Mouse (Mus musculus): ENCODE results near the gene Gm10160. TPM values are rescaled to one million over a fixed set of nuclear protein-coding genes. Genes with fewer than 3 reads are reported as not detected.
"Not testable (repeated sequence)": the region's sequence is repeated elsewhere in the genome, so short reads cannot be mapped to it uniquely, and the experiment has no call there.

The Gm10160 gene
- polyA plus RNA-seq, 1 experiment from 2014 or later = not detected

DNA sequence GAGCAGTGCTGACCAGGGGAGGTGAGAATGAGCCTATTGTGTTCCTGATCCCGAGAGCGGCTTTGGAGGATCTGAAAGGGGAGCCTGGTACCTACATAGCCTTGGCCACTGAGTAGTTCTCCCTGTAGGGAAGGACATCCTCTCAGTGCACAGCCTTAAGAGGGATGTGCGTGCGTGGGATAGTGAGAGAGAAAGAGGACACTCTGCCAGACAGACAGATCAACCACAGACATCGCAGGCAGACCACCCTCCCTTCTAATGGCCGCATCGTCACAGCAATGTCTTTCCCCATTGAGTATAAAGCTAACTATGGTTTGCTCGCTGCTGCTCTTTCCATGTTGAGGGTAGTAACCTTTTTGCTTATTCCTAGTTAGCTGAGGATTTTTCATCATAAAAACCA, 11.7 kb downstream of the Gm10160 start:
- H3K4me1 ChIP-seq (replicated peaks) = peaks cover 21% of the 10 kb centered on the region
- H3K9ac ChIP-seq (replicated peaks) = no peak overlapping the region
- no peaks in the 10 kb centered on the region for H3K27me3 ChIP-seq
- WGBS = 79% methylated on average over 8 of the region's 8 CpGs
- no peaks in the 10 kb centered on the region for H3K36me3 ChIP-seq
- H3K27ac ChIP-seq = no peak overlapping the region
- H3K4me3 ChIP-seq (replicated peaks) = no peak overlapping the region
- no peak for ATAC-seq (ENCODE audit: insufficient number of reproducible peaks, insufficient read depth, low FRiP score, low TSS enrichment, low read depth)
- H3K9me3 ChIP-seq = 0 out of 2 replicates have a peak, but pooled peaks cover 3% of the 10 kb centered on the region
- H3K4me2 ChIP-seq = no peak overlapping the region

- Histone ChIP-seq H3K9ac (replicated peaks) (no peak overlapping the region), H3K27me3 (no peaks in the 10 kb centered on the region), H3K4me3 (replicated peaks) (no peak overlapping the region), H3K36me3 (no peaks in the 10 kb centered on the region), H3K4me2 (no peak overlapping the region), H3K4me1 (replicated peaks) (peaks cover 19% of the 10 kb centered on the region), H3K9me3 (0 out of 2 replicates have a peak, but pooled peaks cover 1% of the 10 kb centered on the region), H3K27ac (no peak overlapping the region)
- 63% methylated on average over 1 of the region's 1 CpGs for WGBS
- ATAC-seq (ENCODE audit: insufficient number of reproducible peaks, insufficient read depth, low FRiP score, low TSS enrichment, low read depth) = no peak
Measured at GRCm38 (mm10) chr7:81842998-81843397, 12.6 kb downstream of the Gm10160 start.

DNA sequence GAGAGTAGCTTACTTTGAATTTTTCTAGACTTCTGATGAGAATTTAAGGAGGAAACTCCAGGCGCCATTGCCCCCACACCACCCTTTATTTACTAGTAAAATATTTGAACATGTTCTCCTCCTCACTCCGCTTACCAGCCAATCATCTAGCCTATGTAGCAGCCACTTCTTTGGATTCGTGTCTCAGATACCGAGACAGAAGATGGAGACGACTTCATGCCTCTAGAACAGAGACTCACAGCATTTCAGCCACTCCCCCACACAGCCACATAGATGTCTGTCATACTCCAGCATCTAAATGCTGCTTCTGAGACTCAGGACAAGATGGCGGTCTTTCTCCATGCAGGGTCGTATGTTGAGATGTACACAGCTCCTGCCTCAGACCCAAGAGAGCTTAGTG, 13.5 kb downstream of the Gm10160 start:
- Histone ChIP-seq H3K36me3 (no peaks in the 10 kb centered on the region), H3K4me3 (replicated peaks) (no peak overlapping the region), H3K27me3 (no peaks in the 10 kb centered on the region), H3K9ac (replicated peaks) (no peak overlapping the region), H3K4me2 (no peak overlapping the region), H3K9me3 (no peaks in the 10 kb centered on the region), H3K27ac (no peak overlapping the region), H3K4me1 (replicated peaks) (peaks cover 11% of the 10 kb centered on the region)
- ATAC-seq (ENCODE audit: insufficient number of reproducible peaks, insufficient read depth, low FRiP score, low TSS enrichment, low read depth) = no peak
- WGBS = 94% methylated on average over 7 of the region's 7 CpGs

GRCm38 (mm10) chr7:81841439-81841838, 14.2 kb downstream of the Gm10160 start:
- Histone ChIP-seq H3K27ac (no peak overlapping the region), H3K27me3 (no peaks in the 10 kb centered on the region), H3K36me3 (no peaks in the 10 kb centered on the region), H3K4me1 (replicated peaks) (peaks cover 4% of the 10 kb centered on the region; the same call in 1 of the 2 replicates), H3K9ac (replicated peaks) (no peak overlapping the region), H3K4me2 (no peak overlapping the region), H3K4me3 (replicated peaks) (no peak overlapping the region), H3K9me3 (peaks cover 6% of the 10 kb centered on the region; the same call in 1 of the 2 replicates)
- 82% methylated on average over 6 of the region's 6 CpGs for WGBS
- no peak for ATAC-seq (ENCODE audit: insufficient number of reproducible peaks, insufficient read depth, low FRiP score, low TSS enrichment, low read depth)

DNA sequence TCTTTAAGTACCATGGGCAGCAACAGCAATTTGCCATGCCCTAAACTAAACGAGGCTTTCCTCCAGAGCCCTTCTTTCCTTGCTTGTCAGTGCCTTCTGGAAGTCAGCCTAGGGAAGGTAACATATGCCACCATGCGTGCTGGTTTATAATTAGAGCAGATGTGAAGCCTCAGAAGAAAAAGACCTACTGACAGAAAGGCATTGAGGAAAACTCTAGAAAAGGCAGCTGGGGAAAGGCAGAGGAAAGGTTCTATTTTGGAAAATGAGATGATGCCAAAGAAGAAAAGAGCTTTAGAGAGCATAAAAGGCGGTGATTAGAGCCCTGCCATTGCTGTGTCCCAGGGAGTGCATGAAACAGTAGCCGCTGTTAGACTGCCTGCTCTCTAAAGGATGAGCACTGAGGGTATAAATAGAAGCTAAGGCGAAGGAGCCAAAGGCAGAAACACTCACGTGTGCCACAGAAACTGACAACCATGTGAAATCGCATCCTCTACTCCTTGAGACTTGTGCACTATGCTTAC, 14.9 kb downstream of the Gm10160 start:
- Histone ChIP-seq H3K4me2 (no peak overlapping the region), H3K9ac (replicated peaks) (no peak overlapping the region)
- 71% methylated on average over 7 of the region's 7 CpGs for WGBS

GRCm38 (mm10) chr7:81839746-81840145, 15.8 kb downstream of the Gm10160 start:
- Histone ChIP-seq H3K4me1 (replicated peaks) (no peaks in the 10 kb centered on the region; the same call in 1 of the 2 replicates), H3K9ac (replicated peaks) (no peak overlapping the region), H3K27ac (no peak overlapping the region), H3K4me2 (no peak overlapping the region), H3K9me3 (peaks cover 9% of the 10 kb centered on the region; the same call in 1 of the 2 replicates), H3K4me3 (replicated peaks) (no peak overlapping the region), H3K36me3 (no peaks in the 10 kb centered on the region), H3K27me3 (no peaks in the 10 kb centered on the region)
- ATAC-seq (ENCODE audit: insufficient number of reproducible peaks, insufficient read depth, low FRiP score, low TSS enrichment, low read depth) = no peak
- WGBS = 70% methylated on average over 6 of the region's 6 CpGs

More for the DNA sequence above, 14.9 kb downstream of the Gm10160 start:
- ATAC-seq (ENCODE audit: insufficient number of reproducible peaks, insufficient read depth, low FRiP score, low TSS enrichment, low read depth) = no peak
- H3K4me1 ChIP-seq (replicated peaks) = peaks cover 4% of the 10 kb centered on the region; the same call in 1 of the 2 replicates
- no peak overlapping the region for H3K4me3 ChIP-seq (replicated peaks)
- H3K36me3 ChIP-seq = no peaks in the 10 kb centered on the region
- H3K9me3 ChIP-seq = peaks cover 9% of the 10 kb centered on the region; the same call in 1 of the 2 replicates
- H3K27ac ChIP-seq = no peak overlapping the region
- H3K27me3 ChIP-seq = no peaks in the 10 kb centered on the region

DNA sequence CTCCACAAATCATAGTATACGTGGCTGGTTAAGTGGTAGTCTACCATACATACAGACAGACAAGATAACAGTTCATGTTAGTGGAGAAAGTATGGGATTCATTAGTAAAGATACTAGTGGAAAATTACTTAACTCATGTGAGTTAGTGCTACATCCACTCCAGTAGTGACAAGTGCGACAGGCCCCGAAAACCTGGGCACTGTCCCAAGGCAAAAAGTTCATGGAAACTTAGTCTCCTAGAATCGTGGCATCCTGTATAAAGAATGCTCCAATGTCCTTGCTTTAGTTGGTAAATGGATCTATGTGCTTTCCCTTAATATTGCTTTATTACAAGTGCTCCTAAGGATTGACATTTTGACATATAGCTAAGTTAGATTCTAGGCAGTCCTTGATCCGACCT, 17.8 kb downstream of the Gm10160 start:
- WGBS = 86% methylated on average over 5 of the region's 5 CpGs
- H3K4me2 ChIP-seq; H3K27me3 ChIP-seq; H3K36me3 ChIP-seq; ATAC-seq (ENCODE audit: insufficient number of reproducible peaks, insufficient read depth, low FRiP score, low TSS enrichment, low read depth); H3K4me3 ChIP-seq (replicated peaks); H3K9me3 ChIP-seq; H3K9ac ChIP-seq (replicated peaks); H3K27ac ChIP-seq; H3K4me1 ChIP-seq (replicated peaks): not testable (repeated sequence)

DNA sequence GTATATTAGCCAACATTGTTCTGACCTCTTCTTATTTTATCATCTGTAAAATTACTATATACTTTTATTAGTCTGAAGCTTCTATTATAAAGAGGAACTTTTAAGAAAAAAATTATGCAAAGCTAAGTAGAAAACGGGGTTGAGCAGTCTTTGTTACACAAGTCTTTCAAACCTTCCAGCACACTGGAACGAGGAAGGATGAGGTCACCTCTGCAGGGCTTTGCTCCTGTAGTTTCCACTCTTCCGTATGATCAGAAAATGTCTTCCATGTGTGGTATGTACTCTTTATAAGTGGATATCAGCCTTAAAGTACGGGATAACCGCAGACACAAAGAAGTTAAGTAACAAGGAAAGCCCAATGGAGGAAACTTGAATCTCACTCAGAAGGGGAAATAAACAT, 20.2 kb downstream of the Gm10160 start:
- Histone ChIP-seq H3K36me3 (no peaks in the 10 kb centered on the region), H3K4me3 (replicated peaks) (no peak overlapping the region), H3K4me2 (no peak overlapping the region), H3K27ac (no peak overlapping the region), H3K27me3 (no peaks in the 10 kb centered on the region), H3K9ac (replicated peaks) (no peak overlapping the region), H3K4me1 (replicated peaks) (no peaks in the 10 kb centered on the region), H3K9me3 (peaks cover 9% of the 10 kb centered on the region; the same call in 1 of the 2 replicates)
- no peak for ATAC-seq (ENCODE audit: insufficient number of reproducible peaks, insufficient read depth, low FRiP score, low TSS enrichment, low read depth)
- 84% methylated on average over 5 of the region's 5 CpGs for WGBS

DNA sequence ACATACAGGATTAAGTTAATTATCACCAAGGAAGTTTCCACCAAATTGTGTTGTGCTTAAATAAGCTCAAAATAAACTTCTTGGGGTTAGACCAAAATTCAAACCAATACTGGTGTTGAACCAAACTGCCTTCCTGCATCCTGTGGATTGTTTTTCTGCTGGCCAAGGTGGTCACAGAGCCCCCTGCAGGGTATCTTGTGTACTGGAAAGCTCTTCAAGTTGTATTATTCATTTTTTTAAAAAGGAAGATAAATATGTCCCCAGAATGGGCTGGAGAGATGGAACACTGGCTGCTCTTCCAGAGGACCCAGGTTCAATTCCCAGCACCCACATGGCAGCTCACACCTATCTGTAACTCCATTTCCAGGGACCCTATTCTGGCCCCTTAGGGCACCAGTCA, 20.7 kb downstream of the Gm10160 start:
- Histone ChIP-seq H3K9ac (replicated peaks) (no peak overlapping the region), H3K27ac (no peak overlapping the region), H3K4me2 (no peak overlapping the region), H3K4me3 (replicated peaks) (no peak overlapping the region), H3K36me3 (no peaks in the 10 kb centered on the region), H3K27me3 (no peaks in the 10 kb centered on the region), H3K9me3 (peaks cover 9% of the 10 kb centered on the region; the same call in 1 of the 2 replicates), H3K4me1 (replicated peaks) (peaks cover 4% of the 10 kb centered on the region; the same call in 1 of the 2 replicates)
- ATAC-seq (ENCODE audit: insufficient number of reproducible peaks, insufficient read depth, low FRiP score, low TSS enrichment, low read depth) = no peak

DNA sequence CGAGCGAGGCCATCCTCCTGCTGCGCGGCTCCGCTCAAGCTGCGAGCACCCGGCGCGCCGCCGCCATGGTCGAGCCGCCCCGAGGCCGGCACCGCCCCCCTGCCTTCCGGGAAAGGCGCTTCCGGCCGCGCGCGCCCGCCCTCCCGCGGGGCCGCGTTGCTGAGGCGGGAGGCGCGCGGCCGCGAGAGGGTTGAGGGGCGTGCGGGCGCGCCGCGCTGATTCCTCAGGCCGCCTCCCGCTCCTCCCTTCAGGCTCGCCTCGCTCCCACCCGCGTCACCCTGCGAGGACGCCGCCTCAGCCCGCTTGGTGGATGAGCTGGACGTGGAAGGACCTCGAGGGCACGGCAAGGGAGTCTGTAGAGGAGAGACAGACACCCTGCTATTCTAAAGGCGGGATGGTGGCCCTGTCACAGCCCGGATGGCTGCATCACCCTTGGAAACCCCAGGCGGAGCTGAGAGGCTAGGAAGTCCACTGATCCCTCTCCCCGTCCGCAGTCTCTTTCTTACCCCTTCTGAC, 26.2 kb downstream of the Gm10160 start, which contains the start of gene Btbd1:
Btbd1 (minus strand) TSS at position 53 of the 516 bp plus-strand sequence.
- H3K4me3 ChIP-seq (replicated peaks) = peak within 1 kb of the TSS; percentile 87
- H3K9ac ChIP-seq (replicated peaks) = peak within 1 kb of the TSS; percentile 91
- H3K4me2 ChIP-seq = peak within 1 kb of the TSS; percentile 83
- ATAC-seq (ENCODE audit: insufficient number of reproducible peaks, insufficient read depth, low FRiP score, low TSS enrichment, low read depth) = peak; percentile 86
- no peaks in the 10 kb centered on the region for H3K27me3 ChIP-seq
- H3K4me1 ChIP-seq (replicated peaks) = peaks cover 42% of the 10 kb centered on the region
- peak within 1 kb of the TSS; percentile 96 for H3K27ac ChIP-seq
- under 1% methylated on average over 53 of the region's 58 CpGs for WGBS
- no peaks in the 10 kb centered on the region for H3K9me3 ChIP-seq
- no peaks in the 10 kb centered on the region for H3K36me3 ChIP-seq

GRCm38 (mm10) chr7:81828681-81829378, 26.8 kb downstream of the Gm10160 start:
- Histone ChIP-seq H3K27me3 (no peaks in the 10 kb centered on the region), H3K9ac (replicated peaks) (peak overlapping the region; percentile 91), H3K9me3 (no peaks in the 10 kb centered on the region), H3K27ac (peak overlapping the region; percentile 96), H3K4me1 (replicated peaks) (peaks cover 42% of the 10 kb centered on the region), H3K4me3 (replicated peaks) (peak overlapping the region; percentile 87), H3K36me3 (no peaks in the 10 kb centered on the region), H3K4me2 (peak overlapping the region; percentile 83)
- WGBS = under 1% methylated on average over 82 of the region's 91 CpGs
- ATAC-seq (ENCODE audit: insufficient number of reproducible peaks, insufficient read depth, low FRiP score, low TSS enrichment, low read depth) = peak; percentile 72
